Mouse (Mus musculus) central nervous system, embryonic 11.5 days (tissue): ENCODE data around the gene Gm8237. TPM values are rescaled to one million over a fixed set of nuclear protein-coding genes. Genes with fewer than 3 reads are reported as not detected.

Source experiments
- polyA plus RNA-seq: library from polyadenylated mRNA; depleted of rRNA; stranded (reverse); fragments of >200 nt; gene quantifications from 2 replicates; pipeline ENCODE4 v1.2.3, GENCODE M21; 2012; rRNA removed

The Gm8237 gene
- 0.07 and 0.16 TPM in 2 replicates for polyA plus RNA-seq

GRCm38 (mm10) chr14:5880241-5880640, at the start of gene Gm8237:
Gene Gm8237 (minus strand): TSS chr14:5880382.

GRCm38 (mm10) chr14:5830229-5830628, 50.0 kb downstream of the Gm8237 start, which contains the start of gene Gm3424:
Gene Gm3424 (minus strand): TSS chr14:5830329.

Other genes starting within 250 kb of the Gm8237 start
- not detected in 2 replicates for gene Gm8265, start 247.4 kb downstream of the Gm8237 start, polyA plus RNA-seq
- gene Gm9603, start 192.9 kb downstream of the Gm8237 start, polyA plus RNA-seq, result not detected in 2 replicates
- 0.42 and 0.66 TPM in 2 replicates for gene Gm3373, start 138.8 kb downstream of the Gm8237 start, polyA plus RNA-seq
- gene Gm3383, start 72.4 kb downstream of the Gm8237 start, polyA plus RNA-seq, result 3.3 and 4.1 TPM in 2 replicates
- gene Gm3424, start 50.1 kb downstream of the Gm8237 start, polyA plus RNA-seq, result not detected in 2 replicates
- 0.26 and 0.80 TPM in 2 replicates for gene Gm3248, start 81.4 kb upstream of the Gm8237 start, polyA plus RNA-seq
- gene Gm3453, start 98.8 kb upstream of the Gm8237 start, polyA plus RNA-seq, result not detected in 2 replicates
- not detected in 2 replicates for gene Gm6337, start 177.9 kb upstream of the Gm8237 start, polyA plus RNA-seq
- gene Gm8206, start 213.6 kb upstream of the Gm8237 start, polyA plus RNA-seq, result 1.1 TPM in 2 replicates
- 3.0 and 6.8 TPM in 2 replicates for gene Gm3468, start 228.3 kb upstream of the Gm8237 start, polyA plus RNA-seq
- not detected in 2 replicates for gene Gm3476, start 245.4 kb upstream of the Gm8237 start, polyA plus RNA-seq